Mouse (Mus musculus): Measurements from ENCODE around the gene Tbc1d8b. TPM values are rescaled to one million over a fixed set of nuclear protein-coding genes. Genes with fewer than 3 reads are reported as not detected.
"Not testable (repeated sequence)": the region's sequence is repeated elsewhere in the genome, so short reads cannot be mapped to it uniquely, and the experiment has no call there.

Tbc1d8b gene
- polyA plus RNA-seq, 1 experiment from 2014 or later, result 5.2 TPM

- H3K27me3 ChIP-seq, result no peaks in the 10 kb centered on the region
- no peaks in the 10 kb centered on the region for H3K4me1 ChIP-seq
- no peak overlapping the region for H3K27ac ChIP-seq (replicated peaks)
- H3K9ac ChIP-seq, result no peak overlapping the region
- H3K4me3 ChIP-seq (replicated peaks), result no peak overlapping the region
- no peak overlapping the region for H3K4me2 ChIP-seq (replicated peaks)
- ATAC-seq (ENCODE audit: insufficient number of reproducible peaks, low FRiP score, low TSS enrichment, low read depth), result no peak
- 73% methylated on average over 3 of the region's 3 CpGs for WGBS
- no peaks in the 10 kb centered on the region for H3K36me3 ChIP-seq
- H3K9me3 ChIP-seq (replicated peaks), result no peaks in the 10 kb centered on the region
Observed at GRCm38 (mm10) chrX:139730541-139730940, 45.7 kb downstream of the Tbc1d8b start.

DNA sequence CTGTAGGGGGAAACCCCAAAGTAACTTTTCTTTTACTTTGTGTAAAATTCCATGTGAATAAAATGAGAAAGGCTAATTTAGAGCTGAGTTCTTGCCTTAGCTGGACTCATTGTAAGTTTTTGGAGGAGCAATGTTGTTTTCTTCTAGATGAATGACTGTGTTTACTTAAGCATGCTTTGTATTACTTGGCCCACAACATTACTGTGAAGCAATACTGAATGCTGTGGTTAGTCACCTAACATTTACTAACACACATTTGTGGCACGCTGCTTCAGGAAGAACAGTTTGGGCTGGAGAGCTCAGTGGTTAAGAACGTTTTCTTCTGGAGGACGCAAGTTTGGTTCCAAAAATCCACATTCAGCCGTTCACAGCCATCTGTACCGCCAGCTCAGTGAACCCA lies 52.3 kb downstream of the Tbc1d8b start:
- no peak overlapping the region for H3K9ac ChIP-seq
- no peaks in the 10 kb centered on the region for H3K36me3 ChIP-seq
- no peak overlapping the region for H3K4me3 ChIP-seq (replicated peaks)
- H3K27ac ChIP-seq (replicated peaks), result no peak overlapping the region
- H3K4me1 ChIP-seq, result no peaks in the 10 kb centered on the region
- no peaks in the 10 kb centered on the region for H3K27me3 ChIP-seq
- WGBS, result 79% methylated on average over 5 of the region's 5 CpGs
- no peaks in the 10 kb centered on the region for H3K9me3 ChIP-seq (replicated peaks)
- no peak overlapping the region for H3K4me2 ChIP-seq (replicated peaks)
- no peak for ATAC-seq (ENCODE audit: insufficient number of reproducible peaks, low FRiP score, low TSS enrichment, low read depth)

DNA sequence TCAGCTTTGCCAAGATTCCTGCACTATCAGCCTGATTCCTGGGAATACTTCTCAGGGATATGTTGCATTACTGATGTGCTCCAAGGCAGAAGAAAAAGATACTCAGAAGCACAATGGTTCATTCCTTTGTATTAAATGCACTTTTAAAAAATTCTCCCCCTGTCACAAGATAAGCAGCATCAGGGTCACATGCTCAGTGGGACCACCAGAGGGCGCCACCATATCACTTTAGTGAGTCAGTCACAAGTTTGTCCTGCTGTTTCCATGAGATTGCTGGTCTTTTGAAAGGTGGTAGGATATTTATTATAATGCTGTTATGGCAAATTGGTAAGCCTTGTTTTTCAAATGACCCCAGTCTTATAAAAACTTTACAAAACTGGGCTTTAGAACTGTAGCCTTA lies 67.1 kb downstream of the Tbc1d8b start:
- Histone ChIP-seq H3K4me2 (replicated peaks) (no peak overlapping the region), H3K9me3 (replicated peaks) (no peaks in the 10 kb centered on the region), H3K9ac (no peak overlapping the region), H3K27ac (replicated peaks) (no peak overlapping the region), H3K36me3 (no peaks in the 10 kb centered on the region), H3K4me3 (replicated peaks) (no peak overlapping the region), H3K27me3 (no peaks in the 10 kb centered on the region), H3K4me1 (no peaks in the 10 kb centered on the region)
- 0% methylated on average over 1 of the region's 1 CpGs for WGBS
- no peak for ATAC-seq (ENCODE audit: insufficient number of reproducible peaks, low FRiP score, low TSS enrichment, low read depth)

DNA sequence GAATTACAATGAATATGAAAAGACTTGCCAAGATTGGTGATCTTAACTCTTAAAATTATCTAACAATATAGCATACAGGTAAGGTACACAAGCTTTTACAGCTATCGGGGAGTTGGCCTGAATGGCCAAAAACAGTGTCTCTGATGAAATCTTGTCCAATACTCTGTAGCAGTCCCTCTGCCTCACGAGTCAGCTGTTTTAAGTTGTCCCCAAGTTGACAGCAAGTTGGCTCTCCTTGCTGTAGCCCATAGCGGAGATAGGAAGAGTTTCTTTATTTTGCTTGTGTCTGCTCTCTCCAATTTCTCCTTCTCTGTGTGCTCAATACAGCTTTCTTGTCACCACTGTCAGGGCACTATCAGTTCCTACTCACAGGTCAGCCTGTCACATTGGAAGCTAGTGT lies 73.8 kb downstream of the Tbc1d8b start:
- not testable (repeated sequence) for H3K27me3 ChIP-seq; ATAC-seq (ENCODE audit: insufficient number of reproducible peaks, low FRiP score, low TSS enrichment, low read depth); H3K9me3 ChIP-seq (replicated peaks); H3K27ac ChIP-seq (replicated peaks); H3K9ac ChIP-seq; H3K4me1 ChIP-seq; H3K36me3 ChIP-seq; H3K4me2 ChIP-seq (replicated peaks); H3K4me3 ChIP-seq (replicated peaks)
- 83% methylated on average over 3 of the region's 3 CpGs for WGBS

DNA sequence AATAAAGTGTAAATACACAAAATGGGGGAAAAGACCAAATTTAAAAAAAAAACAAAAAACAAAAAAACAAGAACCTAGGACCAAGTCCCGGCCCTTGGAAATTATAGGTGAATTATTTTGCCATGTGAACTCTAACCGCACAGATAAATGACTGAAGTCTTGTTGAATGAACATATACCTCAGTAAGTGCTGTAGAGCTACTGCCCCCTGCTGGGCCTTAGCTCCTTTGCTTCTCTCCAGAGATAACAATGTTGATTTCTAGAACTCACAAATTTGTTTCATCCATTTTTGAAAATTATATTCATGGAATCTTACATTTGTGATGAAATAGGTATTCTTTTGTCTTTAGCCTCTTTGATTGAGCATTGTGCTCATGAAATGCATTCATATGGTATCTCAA lies 77.8 kb downstream of the Tbc1d8b start:
- WGBS, result 67% methylated on average over 2 of the region's 2 CpGs
- no peak overlapping the region for H3K4me2 ChIP-seq (replicated peaks)
- H3K9ac ChIP-seq, result no peak overlapping the region
- no peaks in the 10 kb centered on the region for H3K9me3 ChIP-seq (replicated peaks)
- no peaks in the 10 kb centered on the region for H3K4me1 ChIP-seq
- H3K27me3 ChIP-seq, result no peaks in the 10 kb centered on the region
- no peak overlapping the region for H3K27ac ChIP-seq (replicated peaks)
- no peak for ATAC-seq (ENCODE audit: insufficient number of reproducible peaks, low FRiP score, low TSS enrichment, low read depth)
- no peak overlapping the region for H3K4me3 ChIP-seq (replicated peaks)
- no peaks in the 10 kb centered on the region for H3K36me3 ChIP-seq

DNA sequence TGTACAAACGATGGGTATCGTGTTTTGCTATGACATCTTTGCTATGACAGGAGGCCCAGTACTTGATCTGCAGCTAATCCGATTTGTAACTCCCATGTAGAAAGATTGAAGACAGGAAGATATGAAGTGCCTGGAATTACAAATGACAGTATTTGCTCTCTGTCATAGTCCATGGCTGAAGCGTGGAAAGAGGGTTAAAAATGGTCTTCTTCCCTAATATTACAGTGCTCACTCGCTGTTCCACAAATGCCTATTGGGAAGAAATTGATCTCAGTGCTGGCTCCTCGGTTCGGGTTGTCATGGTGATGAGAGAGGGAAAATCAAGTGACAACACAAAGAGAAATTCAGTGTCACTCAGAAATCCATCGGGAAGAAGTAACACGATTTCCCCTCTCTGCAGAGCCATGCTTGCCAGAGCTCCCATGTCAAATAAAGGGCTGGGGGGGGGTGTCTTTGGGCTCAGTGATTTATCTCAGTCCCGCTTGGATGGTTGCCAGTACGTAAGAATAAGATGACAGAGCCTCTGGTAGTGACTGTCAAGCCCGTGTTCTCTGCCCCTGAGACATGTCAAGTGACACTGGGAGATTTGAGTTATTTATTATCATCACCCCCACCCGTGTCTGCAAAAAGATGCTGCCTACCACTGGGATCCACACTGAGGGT lies 85.3 kb downstream of the Tbc1d8b start:
- Histone ChIP-seq H3K9ac (no peak overlapping the region), H3K4me2 (replicated peaks) (no peak overlapping the region), H3K4me3 (replicated peaks) (no peak overlapping the region), H3K4me1 (no peaks in the 10 kb centered on the region), H3K27ac (replicated peaks) (no peak overlapping the region), H3K36me3 (no peaks in the 10 kb centered on the region), H3K27me3 (peaks cover 8% of the 10 kb centered on the region), H3K9me3 (replicated peaks) (no peaks in the 10 kb centered on the region)
- 63% methylated on average over 13 of the region's 13 CpGs for WGBS
- no peak for ATAC-seq (ENCODE audit: insufficient number of reproducible peaks, low FRiP score, low TSS enrichment, low read depth)

- no peak for ATAC-seq (ENCODE audit: insufficient number of reproducible peaks, low FRiP score, low TSS enrichment, low read depth)
- Histone ChIP-seq H3K4me1 (no peaks in the 10 kb centered on the region), H3K36me3 (no peaks in the 10 kb centered on the region), H3K9me3 (replicated peaks) (no peaks in the 10 kb centered on the region), H3K4me3 (replicated peaks) (no peak overlapping the region), H3K4me2 (replicated peaks) (no peak overlapping the region), H3K27ac (replicated peaks) (no peak overlapping the region), H3K27me3 (peaks cover 4% of the 10 kb centered on the region; the same call in 1 of the 2 replicates), H3K9ac (no peak overlapping the region)
- 31% methylated on average over 18 of the region's 18 CpGs for WGBS
Observed at GRCm38 (mm10) chrX:139774309-139775083, 89.7 kb downstream of the Tbc1d8b start.

- no peak for ATAC-seq (ENCODE audit: insufficient number of reproducible peaks, low FRiP score, low TSS enrichment, low read depth)
- no peak overlapping the region for H3K27ac ChIP-seq (replicated peaks)
- H3K4me3 ChIP-seq (replicated peaks), result no peak overlapping the region
- H3K9me3 ChIP-seq (replicated peaks), result no peaks in the 10 kb centered on the region
- no peak overlapping the region for H3K9ac ChIP-seq
- H3K4me1 ChIP-seq, result no peaks in the 10 kb centered on the region
- 63% methylated on average over 7 of the region's 7 CpGs for WGBS
- peaks cover 4% of the 10 kb centered on the region; the same call in 1 of the 2 replicates for H3K27me3 ChIP-seq
- H3K36me3 ChIP-seq, result no peaks in the 10 kb centered on the region
- no peak overlapping the region for H3K4me2 ChIP-seq (replicated peaks)
Observed at GRCm38 (mm10) chrX:139775084-139775612, 90.4 kb downstream of the Tbc1d8b start.

- Histone ChIP-seq H3K4me2 (replicated peaks) (no peak overlapping the region), H3K9ac (no peak overlapping the region), H3K27ac (replicated peaks) (no peak overlapping the region), H3K4me3 (replicated peaks) (no peak overlapping the region), H3K9me3 (replicated peaks) (no peaks in the 10 kb centered on the region), H3K36me3 (no peaks in the 10 kb centered on the region), H3K4me1 (no peaks in the 10 kb centered on the region), H3K27me3 (peaks cover 2% of the 10 kb centered on the region; the same call in 1 of the 2 replicates)
- ATAC-seq (ENCODE audit: insufficient number of reproducible peaks, low FRiP score, low TSS enrichment, low read depth), result no peak
- WGBS, result 41% methylated on average over 4 of the region's 4 CpGs
Observed at GRCm38 (mm10) chrX:139777357-139777756, 92.6 kb downstream of the Tbc1d8b start.

- Histone ChIP-seq H3K9me3 (replicated peaks) (no peaks in the 10 kb centered on the region), H3K36me3 (no peaks in the 10 kb centered on the region), H3K4me2 (replicated peaks) (no peak overlapping the region), H3K4me1 (no peaks in the 10 kb centered on the region), H3K27ac (replicated peaks) (no peak overlapping the region), H3K4me3 (replicated peaks) (no peak overlapping the region), H3K27me3 (peaks cover 2% of the 10 kb centered on the region; the same call in 1 of the 2 replicates), H3K9ac (no peak overlapping the region)
- 86% methylated on average over 1 of the region's 1 CpGs for WGBS
- no peak for ATAC-seq (ENCODE audit: insufficient number of reproducible peaks, low FRiP score, low TSS enrichment, low read depth)
Observed at GRCm38 (mm10) chrX:139778886-139779285, 94.1 kb downstream of the Tbc1d8b start.

DNA sequence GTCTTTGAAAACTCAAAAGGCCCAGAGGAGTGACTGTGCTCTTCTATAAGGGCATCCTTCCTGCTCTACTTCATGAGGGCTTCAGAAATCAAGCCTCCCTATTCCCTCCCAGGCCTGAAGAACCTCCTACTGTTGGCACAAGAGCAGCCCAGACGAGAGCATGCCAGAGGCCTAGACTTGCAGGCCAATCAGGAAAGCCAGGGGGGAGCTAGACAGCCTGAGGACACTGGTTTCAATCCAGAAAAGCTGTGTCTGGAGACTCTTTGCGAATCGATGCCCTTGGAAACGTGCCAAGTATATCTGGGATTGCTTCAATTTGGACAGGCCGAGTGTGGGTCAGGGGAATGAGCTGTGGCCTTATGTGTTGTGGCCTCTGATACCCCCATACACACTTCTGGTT lies 94.6 kb downstream of the Tbc1d8b start:
- Histone ChIP-seq H3K9ac (no peak overlapping the region), H3K27ac (replicated peaks) (no peak overlapping the region), H3K4me2 (replicated peaks) (no peak overlapping the region), H3K4me1 (no peaks in the 10 kb centered on the region), H3K4me3 (replicated peaks) (no peak overlapping the region), H3K27me3 (peaks cover 2% of the 10 kb centered on the region; the same call in 1 of the 2 replicates), H3K9me3 (replicated peaks) (no peaks in the 10 kb centered on the region), H3K36me3 (no peaks in the 10 kb centered on the region)
- WGBS, result 67% methylated on average over 5 of the region's 5 CpGs
- ATAC-seq (ENCODE audit: insufficient number of reproducible peaks, low FRiP score, low TSS enrichment, low read depth), result no peak
